Mouse (Mus musculus): ENCODE measurements around the gene Tha1. TPM values are rescaled to one million over a fixed set of nuclear protein-coding genes. Genes with fewer than 3 reads are reported as not detected.
A peak's percentile ranks its signal among the peaks of the same experiment; 100 is the strongest.

Gene Tha1
- polyA plus RNA-seq, 1 experiment from 2014 or later: 3.4 TPM

GRCm38 (mm10) chr11:117877917-117878745 is 4.8 kb upstream of the Tha1 start:
- ATAC-seq (peak; percentile 70), DNase-seq (ENCODE audit: low spot score) (peak; percentile 73)
- Histone ChIP-seq H3K9me3 (replicated peaks; ENCODE audit: control insufficient read depth, low read length) (no peaks in the 10 kb centered on the region), H3K9ac (ENCODE audit: low read length) (peak overlapping the region; percentile 35; the same call in 1 of the 2 replicates), H3K4me2 (ENCODE audit: low read length) (peak overlapping the region; percentile 34; the same call in 1 of the 2 replicates), H3K36me3 (ENCODE audit: control insufficient read depth, insufficient read depth, low read length) (no peaks in the 10 kb centered on the region), H3K27ac (ENCODE audit: low read depth, low read length) (peak overlapping the region; percentile 63), H3K4me1 (ENCODE audit: control insufficient read depth, insufficient read depth, low read length) (peaks cover 10% of the 10 kb centered on the region), H3K4me3 (ENCODE audit: low read depth, low read length) (no peak overlapping the region), H3K27me3 (replicated peaks; ENCODE audit: control insufficient read depth, insufficient read depth, low read length) (no peaks in the 10 kb centered on the region)
- WGBS: 28% methylated on average over 12 of the region's 13 CpGs

DNA sequence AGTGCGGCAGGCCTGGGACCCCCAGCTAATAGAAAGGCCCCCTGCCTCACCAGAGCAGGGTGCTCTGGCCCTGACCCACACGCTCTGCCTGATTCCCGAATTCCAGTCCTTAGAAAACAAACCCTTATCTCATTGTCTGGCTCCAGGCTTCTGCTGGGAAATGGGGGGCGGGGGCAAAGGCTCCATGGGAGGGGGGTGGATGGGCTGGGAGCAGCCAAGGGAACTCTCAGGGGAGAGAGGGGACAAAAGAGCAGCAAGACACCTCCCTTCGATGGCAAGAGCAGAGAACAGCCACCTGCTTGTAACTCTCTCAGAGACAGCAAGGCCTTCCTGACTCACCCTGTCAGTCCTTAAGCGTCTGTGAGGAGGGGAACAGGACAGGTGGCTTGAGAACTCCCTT is 2.4 kb upstream of the Tha1 start:
- Histone ChIP-seq H3K4me2 (ENCODE audit: low read length) (no peak overlapping the region), H3K27ac (ENCODE audit: low read depth, low read length) (no peak overlapping the region), H3K36me3 (ENCODE audit: control insufficient read depth, insufficient read depth, low read length) (no peaks in the 10 kb centered on the region), H3K9me3 (replicated peaks; ENCODE audit: control insufficient read depth, low read length) (no peaks in the 10 kb centered on the region), H3K9ac (ENCODE audit: low read length) (no peak overlapping the region), H3K4me1 (ENCODE audit: control insufficient read depth, insufficient read depth, low read length) (peaks cover 10% of the 10 kb centered on the region), H3K4me3 (ENCODE audit: low read depth, low read length) (no peak overlapping the region), H3K27me3 (replicated peaks; ENCODE audit: control insufficient read depth, insufficient read depth, low read length) (no peaks in the 10 kb centered on the region)
- ATAC-seq (no peak), DNase-seq (ENCODE audit: low spot score) (no peak)
- WGBS: 10% methylated on average over 6 of the region's 6 CpGs

GRCm38 (mm10) chr11:117874419-117874818 is 1.1 kb upstream of the Tha1 start:
- WGBS: 63% methylated on average over 4 of the region's 4 CpGs
- H3K4me1 ChIP-seq (ENCODE audit: control insufficient read depth, insufficient read depth, low read length): peaks cover 10% of the 10 kb centered on the region
- no peaks in the 10 kb centered on the region for H3K36me3 ChIP-seq (ENCODE audit: control insufficient read depth, insufficient read depth, low read length)
- H3K9me3 ChIP-seq (replicated peaks; ENCODE audit: control insufficient read depth, low read length): no peaks in the 10 kb centered on the region
- no peak overlapping the region for H3K4me3 ChIP-seq (ENCODE audit: low read depth, low read length)
- H3K4me2 ChIP-seq (ENCODE audit: low read length): no peak overlapping the region
- H3K27me3 ChIP-seq (replicated peaks; ENCODE audit: control insufficient read depth, insufficient read depth, low read length): no peaks in the 10 kb centered on the region
- DNase-seq (ENCODE audit: low spot score) (no peak), ATAC-seq (no peak)
- H3K9ac ChIP-seq (ENCODE audit: low read length): no peak overlapping the region
- no peak overlapping the region for H3K27ac ChIP-seq (ENCODE audit: low read depth, low read length)

- Histone ChIP-seq H3K27me3 (replicated peaks; ENCODE audit: control insufficient read depth, insufficient read depth, low read length) (no peaks in the 10 kb centered on the region), H3K9ac (ENCODE audit: low read length) (no peak overlapping the region; the same call in 1 of the 2 replicates), H3K4me2 (ENCODE audit: low read length) (no peak overlapping the region; the same call in 1 of the 2 replicates), H3K27ac (ENCODE audit: low read depth, low read length) (no peak overlapping the region), H3K9me3 (replicated peaks; ENCODE audit: control insufficient read depth, low read length) (no peaks in the 10 kb centered on the region), H3K36me3 (ENCODE audit: control insufficient read depth, insufficient read depth, low read length) (no peaks in the 10 kb centered on the region), H3K4me3 (ENCODE audit: low read depth, low read length) (no peak overlapping the region), H3K4me1 (ENCODE audit: control insufficient read depth, insufficient read depth, low read length) (no peaks in the 10 kb centered on the region; the same call in 1 of the 2 replicates)
- DNase-seq (ENCODE audit: low spot score) (no peak), ATAC-seq (no peak)
- 64% methylated on average over 12 of the region's 12 CpGs for WGBS
These were observed 1.2 kb downstream of the Tha1 start for GRCm38 (mm10) chr11:117871911-117872584.

DNA sequence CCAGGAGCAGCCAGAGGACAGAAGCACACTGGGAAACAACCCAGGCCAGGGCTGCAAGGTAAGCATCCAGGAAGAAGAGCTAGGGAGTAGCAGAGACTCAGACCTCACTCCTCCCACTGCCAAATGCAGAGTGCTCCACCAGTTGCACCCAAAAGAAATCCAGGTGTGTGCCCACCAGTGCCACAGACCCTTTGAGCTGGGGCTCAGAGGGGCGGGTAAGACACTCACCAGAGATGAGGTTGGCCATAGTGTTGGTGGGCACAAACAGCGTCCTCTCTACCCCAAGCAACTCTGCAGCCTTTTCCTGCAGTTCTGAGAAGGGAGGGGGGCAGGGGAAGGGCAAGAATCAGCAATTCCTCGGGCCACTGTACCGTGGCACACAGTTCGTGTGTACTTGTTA is 1.9 kb downstream of the Tha1 start:
- WGBS: 66% methylated on average over 5 of the region's 5 CpGs
- no peak for DNase-seq (ENCODE audit: low spot score)
- Histone ChIP-seq H3K4me1 (ENCODE audit: control insufficient read depth, insufficient read depth, low read length) (peaks cover under 1% of the 10 kb centered on the region), H3K27me3 (replicated peaks; ENCODE audit: control insufficient read depth, insufficient read depth, low read length) (no peaks in the 10 kb centered on the region), H3K4me2 (ENCODE audit: low read length) (no peak overlapping the region), H3K9me3 (replicated peaks; ENCODE audit: control insufficient read depth, low read length) (no peaks in the 10 kb centered on the region), H3K4me3 (ENCODE audit: low read depth, low read length) (no peak overlapping the region), H3K9ac (ENCODE audit: low read length) (peak overlapping the region; percentile 8; the same call in 1 of the 2 replicates), H3K36me3 (ENCODE audit: control insufficient read depth, insufficient read depth, low read length) (no peaks in the 10 kb centered on the region), H3K27ac (ENCODE audit: low read depth, low read length) (no peak overlapping the region)
- no peak for ATAC-seq

GRCm38 (mm10) chr11:117870688-117871365 is 2.5 kb downstream of the Tha1 start:
- DNase-seq (ENCODE audit: low spot score) (peak; percentile 91), ATAC-seq (peak; percentile 52; the same call in 1 of the 2 replicates)
- H3K27ac ChIP-seq (ENCODE audit: low read depth, low read length): no peak overlapping the region
- H3K36me3 ChIP-seq (ENCODE audit: control insufficient read depth, insufficient read depth, low read length): no peaks in the 10 kb centered on the region
- H3K4me3 ChIP-seq (ENCODE audit: low read depth, low read length): no peak overlapping the region
- no peak overlapping the region for H3K4me2 ChIP-seq (ENCODE audit: low read length)
- H3K4me1 ChIP-seq (ENCODE audit: control insufficient read depth, insufficient read depth, low read length): peaks cover 6% of the 10 kb centered on the region
- 26% methylated on average over 12 of the region's 12 CpGs for WGBS
- H3K9ac ChIP-seq (ENCODE audit: low read length): peak overlapping the region; percentile 8; the same call in 1 of the 2 replicates
- no peaks in the 10 kb centered on the region for H3K9me3 ChIP-seq (replicated peaks; ENCODE audit: control insufficient read depth, low read length)
- no peaks in the 10 kb centered on the region for H3K27me3 ChIP-seq (replicated peaks; ENCODE audit: control insufficient read depth, insufficient read depth, low read length)

GRCm38 (mm10) chr11:117865988-117866387 is 7.3 kb downstream of the Tha1 start:
- Histone ChIP-seq H3K9ac (ENCODE audit: low read length) (peak overlapping the region; percentile 32; the same call in 1 of the 2 replicates), H3K4me2 (ENCODE audit: low read length) (no peak overlapping the region), H3K27ac (ENCODE audit: low read depth, low read length) (no peak overlapping the region; the same call in 1 of the 2 replicates), H3K9me3 (replicated peaks; ENCODE audit: control insufficient read depth, low read length) (no peaks in the 10 kb centered on the region), H3K4me1 (ENCODE audit: control insufficient read depth, insufficient read depth, low read length) (peaks cover 8% of the 10 kb centered on the region), H3K36me3 (ENCODE audit: control insufficient read depth, insufficient read depth, low read length) (no peaks in the 10 kb centered on the region), H3K4me3 (ENCODE audit: low read depth, low read length) (no peak overlapping the region), H3K27me3 (replicated peaks; ENCODE audit: control insufficient read depth, insufficient read depth, low read length) (0 out of 2 replicates have a peak, but pooled peaks cover 9% of the 10 kb centered on the region)
- ATAC-seq (no peak; the same call in 1 of the 2 replicates), DNase-seq (ENCODE audit: low spot score) (peak; percentile 56)
- 6% methylated on average over 6 of the region's 6 CpGs for WGBS

- Histone ChIP-seq H3K4me3 (ENCODE audit: low read depth, low read length) (no peak overlapping the region), H3K9me3 (replicated peaks; ENCODE audit: control insufficient read depth, low read length) (no peaks in the 10 kb centered on the region), H3K4me1 (ENCODE audit: control insufficient read depth, insufficient read depth, low read length) (peaks cover 8% of the 10 kb centered on the region), H3K4me2 (ENCODE audit: low read length) (no peak overlapping the region), H3K27me3 (replicated peaks; ENCODE audit: control insufficient read depth, insufficient read depth, low read length) (peaks cover 14% of the 10 kb centered on the region; the same call in 1 of the 2 replicates), H3K27ac (ENCODE audit: low read depth, low read length) (no peak overlapping the region), H3K36me3 (ENCODE audit: control insufficient read depth, insufficient read depth, low read length) (no peaks in the 10 kb centered on the region), H3K9ac (ENCODE audit: low read length) (no peak overlapping the region)
- DNase-seq (ENCODE audit: low spot score) (no peak), ATAC-seq (no peak)
- WGBS: 71% methylated on average over 2 of the region's 2 CpGs
These were observed 8.5 kb downstream of the Tha1 start for GRCm38 (mm10) chr11:117864805-117865204.

Data from forebrain, embryonic 14.5 days (tissue).